Mouse (Mus musculus) C2C12 (cell line): ENCODE data around the gene H2-M11. TPM values are rescaled to one million over a fixed set of nuclear protein-coding genes. Genes with fewer than 3 reads are reported as not detected.

Experiments
- H3K27me3 ChIP-seq: one replicate; pipeline ENCODE4 v1.6.1; 2011; ENCODE audit not compliant: control insufficient read depth, insufficient read depth, insufficient read length
- H3K36me3 ChIP-seq: one replicate; pipeline ENCODE4 v1.6.1; 2011; ENCODE audit not compliant: control insufficient read depth, insufficient read depth
- H3K4me3 ChIP-seq: one replicate; pipeline ENCODE4 v1.5.1; 2011; ENCODE audit warnings: mild to moderate bottlenecking, control low read depth; ENCODE audit not compliant: poor library complexity, insufficient read depth, severe bottlenecking
- H3K79me2 ChIP-seq: one replicate; pipeline ENCODE4 v1.6.1; 2011; ENCODE audit not compliant: control insufficient read depth, insufficient read depth
- H3K79me3 ChIP-seq: one replicate; pipeline ENCODE4 v1.6.1; 2011; ENCODE audit warnings: low read depth, control low read depth
- H3ac ChIP-seq: one replicate; pipeline ENCODE3; 2011; ENCODE audit warnings: low read depth; ENCODE audit not compliant: control insufficient read depth, insufficient read length
- CEBPB ChIP-seq: IDR thresholded peaks from one replicate; pipeline ENCODE4 v1.6.1; 2011; ENCODE audit warnings: low read depth, mild to moderate bottlenecking, control low read depth, moderate library complexity
- CTCF ChIP-seq: IDR thresholded peaks from one replicate; pipeline ENCODE4 v1.5.1; 2011; ENCODE audit not compliant: control insufficient read depth, insufficient read depth, insufficient read length
- FOSL1 ChIP-seq: IDR thresholded peaks from one replicate; pipeline ENCODE4 v1.8.0; 2011; ENCODE audit warnings: mild to moderate bottlenecking, low read length; ENCODE audit not compliant: poor library complexity, insufficient read depth, severe bottlenecking
- MAX ChIP-seq: IDR thresholded peaks from one replicate; pipeline ENCODE4 v1.6.1; 2011; ENCODE audit warnings: mild to moderate bottlenecking, control low read depth
- MYOD1 ChIP-seq: IDR thresholded peaks from one replicate; pipeline ENCODE4 v1.6.1; 2011; ENCODE audit warnings: low read depth; ENCODE audit not compliant: control insufficient read depth, insufficient read length
- MYOG ChIP-seq: IDR thresholded peaks from one replicate; pipeline ENCODE4 v1.6.1; 2011; ENCODE audit not compliant: control insufficient read depth, insufficient read length; ENCODE audit errors: extremely low read depth
- USF1 ChIP-seq: IDR thresholded peaks from one replicate; pipeline ENCODE4 v1.6.1; 2011; ENCODE audit warnings: low read depth, mild to moderate bottlenecking, control low read depth, moderate library complexity
- long read RNA-seq, 2 experiments: library from polyadenylated mRNA; unstranded; transcript quantifications; one replicate each; pipeline ENCODE4 v2.0.0; 2019 to 2020
- polyA plus RNA-seq: library from polyadenylated mRNA; unstranded; fragments of >200 nt; fragmentation: generic; extraction: Trizol; gene quantifications from one replicate; pipeline ENCODE4 v1.2.1, GENCODE M21; 2012; ENCODE audit warnings: missing spikeins

The H2-M11 gene
- polyA plus RNA-seq = not detected
- long read RNA-seq, experiment 1 = 0 reads
- long read RNA-seq, experiment 2 = 0 reads

- Histone ChIP-seq H3ac (no peak within 1 kb of the TSS), H3K36me3 (no peaks in the 10 kb centered on the region), H3K4me3 (no peak within 1 kb of the TSS), H3K79me2 (no peaks in the 10 kb centered on the region), H3K79me3 (no peaks in the 10 kb centered on the region), H3K27me3 (no peaks in the 10 kb centered on the region)
- TF ChIP-seq MAX (no peak), MYOD1 (no peak), CEBPB (no peak), CTCF (no peak), MYOG (no peak), FOSL1 (no peak)
These were observed at the start of gene H2-M11 for GRCm38 (mm10) chr17:36546775-36547174. TSS of gene H2-M11 (plus strand) at chr17:36547075.

GRCm38 (mm10) chr17:36500435-36500834 is 46.4 kb upstream of the H2-M11 start:
- Histone ChIP-seq H3K79me3 (no peaks in the 10 kb centered on the region), H3K27me3 (no peaks in the 10 kb centered on the region), H3K36me3 (no peaks in the 10 kb centered on the region), H3K79me2 (no peaks in the 10 kb centered on the region), H3K4me3 (no peak overlapping the region), H3ac (no peak overlapping the region)
- TF ChIP-seq USF1 (no peak), FOSL1 (no peak), MYOD1 (no peak), CEBPB (no peak)

GRCm38 (mm10) chr17:36503910-36504309 is 43.0 kb upstream of the H2-M11 start:
- H3K79me3 ChIP-seq = no peaks in the 10 kb centered on the region
- H3K79me2 ChIP-seq = no peaks in the 10 kb centered on the region
- no peak for TF ChIP-seq MYOD1
- no peak for TF ChIP-seq MAX
- TF ChIP-seq FOSL1 = no peak
- TF ChIP-seq CEBPB = no peak
- TF ChIP-seq CTCF = no peak
- TF ChIP-seq USF1 = no peak
- TF ChIP-seq MYOG = no peak
- H3ac ChIP-seq = no peak overlapping the region
- no peak overlapping the region for H3K4me3 ChIP-seq
- H3K27me3 ChIP-seq = no peaks in the 10 kb centered on the region
- H3K36me3 ChIP-seq = no peaks in the 10 kb centered on the region

Other genes starting within 250 kb of the H2-M11 start
- gene H2-M10.1, start 220.9 kb upstream of the H2-M11 start, polyA plus RNA-seq = not detected
- gene H2-M10.3, start 178.7 kb upstream of the H2-M11 start, polyA plus RNA-seq = not detected
- not detected for gene H2-M10.4, start 84.7 kb upstream of the H2-M11 start, polyA plus RNA-seq
- gene H2-M9, start 95.6 kb downstream of the H2-M11 start, polyA plus RNA-seq = not detected
- gene H2-M1, start 125.1 kb downstream of the H2-M11 start, polyA plus RNA-seq = not detected
- gene H2-M10.5, start 225.8 kb downstream of the H2-M11 start, polyA plus RNA-seq = not detected